Mouse (Mus musculus) liver, embryonic 14.5 days (tissue): ENCODE measurements at regions not wholly inside any gene's neighbourhood (a gene's known extent, or its start where the extent isn't known, plus 50 kb on each side); places are given as distances from the start of the nearest gene placed in this dataset.

Experiments
- ATAC-seq: fragments of 200-750 bp; cut with Nextera tagmentation; 2 replicates; pipeline ENCODE4 v1.8.0; 2017; ENCODE audit warnings: moderate number of reproducible peaks, mild to moderate bottlenecking, moderate library complexity; ENCODE audit not compliant: insufficient read depth
- DNase-seq, 3 experiments: peaks; one replicate each; pipeline ENCODE4 v3.0.0-alpha.2; 2012 to 2013; ENCODE audit warnings: low read depth in 3 of 3, low spot score in 3 of 3
- H3K27ac ChIP-seq: fragments of 300-500 bp; sonication (generic); 2 replicates; pipeline ENCODE4 v1.5.1; 2014; ENCODE audit warnings: moderate library complexity, mild to moderate bottlenecking, control low read depth, inconsistent platforms
- H3K27me3 ChIP-seq: fragments of 300-500 bp; sonication (generic); 2 replicates; pipeline ENCODE4 v1.6.1; 2014; ENCODE audit warnings: mild to moderate bottlenecking, low read length, moderate library complexity; ENCODE audit not compliant: control insufficient read depth, insufficient read depth
- H3K36me3 ChIP-seq: fragments of 300-500 bp; sonication (generic); replicated peaks from 2 replicates; pipeline ENCODE4 v1.6.1; 2014; ENCODE audit warnings: low read depth; ENCODE audit not compliant: control insufficient read depth, insufficient read depth
- H3K4me1 ChIP-seq, 2 experiments: fragments of 200-500 bp in 1 of 2; fragments of 300-500 bp in 1 of 2; sonication (generic) in 1 of 2; replicated peaks; 2 replicates each; pipeline ENCODE4 v1.6.1; 2012 to 2014; ENCODE audit warnings: antibody characterized with exemption in 1 of 2, inconsistent platforms in 1 of 2, low read length in 1 of 2; ENCODE audit not compliant: control insufficient read depth in 2 of 2, insufficient read depth in 2 of 2
- H3K4me2 ChIP-seq: fragments of 300-500 bp; sonication (generic); 2 replicates; pipeline ENCODE4 v1.6.1; 2014; ENCODE audit warnings: low read depth, mild to moderate bottlenecking, control low read depth, moderate library complexity
- H3K4me3 ChIP-seq, 2 experiments: fragments of 200-500 bp in 1 of 2; fragments of 300-500 bp in 1 of 2; sonication (generic) in 1 of 2; 2 replicates each; pipeline ENCODE4 v1.5.1; 2012 to 2014; ENCODE audit warnings: low read depth in 2 of 2, low read length in 2 of 2, mild to moderate bottlenecking in 2 of 2, control low read depth in 1 of 2, inconsistent platforms in 1 of 2, moderate library complexity in 1 of 2; ENCODE audit not compliant: insufficient read depth in 1 of 2
- H3K9ac ChIP-seq: fragments of 300-500 bp; sonication (generic); replicated peaks from 2 replicates; pipeline ENCODE4 v1.6.1; 2014; ENCODE audit warnings: mild to moderate bottlenecking, control low read depth, moderate library complexity
- H3K9me3 ChIP-seq: fragments of 300-500 bp; sonication (generic); 2 replicates; pipeline ENCODE4 v1.6.1; 2016; ENCODE audit warnings: low read length, mixed read lengths; ENCODE audit not compliant: control insufficient read depth
- CTCF ChIP-seq: IDR thresholded peaks from 2 replicates; pipeline ENCODE4 v1.5.1; 2016; ENCODE audit warnings: antibody characterized with exemption, low read depth, control low read depth
- EP300 ChIP-seq: IDR thresholded peaks from 2 replicates; pipeline ENCODE4 v1.6.1; 2016; ENCODE audit warnings: antibody characterized with exemption, low read depth
- WGBS: fragments of 180-500 bp; shearing (Covaris S2); extraction: QIAGEN DNeasy Blood & Tissue Kit; methylation state at CpG from one replicate; pipeline ENCODE4 v1.1.7; 2014; ENCODE audit not compliant: insufficient replicate concordance; 5-methylcytosine and 5-hydroxymethylcytosine counted together

DNA sequence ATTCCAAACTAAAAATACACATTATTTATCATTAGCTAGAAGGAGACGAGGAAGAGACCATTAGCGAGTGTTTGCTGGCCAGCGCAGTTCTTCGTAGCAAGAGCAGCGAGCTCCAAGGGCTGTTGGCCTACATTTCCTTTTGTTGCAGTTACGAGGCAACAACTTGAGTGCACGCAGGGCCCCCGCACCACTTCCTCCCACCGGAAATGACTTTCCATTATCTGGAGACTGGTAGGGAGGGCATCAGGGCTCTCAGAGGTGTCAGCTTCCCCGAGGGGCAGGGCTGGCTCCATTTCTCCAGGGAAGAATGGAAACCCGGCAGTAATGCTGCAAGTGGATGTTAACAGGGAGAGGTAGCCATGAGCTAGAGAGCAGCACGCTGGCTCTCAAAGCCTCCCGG lies 114.3 kb upstream of the Rpl38 start:
- Histone ChIP-seq H3K27me3 (no peaks in the 10 kb centered on the region), H3K4me1 (peaks cover 0 to 13% of the 10 kb centered on the region in 2 experiments; a peak in 3 of 4 replicates), H3K4me2 (no peak overlapping the region; the same call in 1 of the 2 replicates), H3K27ac (no peak overlapping the region), H3K36me3 (no peaks in the 10 kb centered on the region), H3K9ac (no peak overlapping the region), H3K4me3 (no peak overlapping the region), H3K9me3 (no peaks in the 10 kb centered on the region)
- no peak for TF ChIP-seq EP300
- no peak for TF ChIP-seq CTCF
- DNase-seq (no peak), ATAC-seq (no peak)
- WGBS = 9% methylated on average over 13 of the region's 13 CpGs

DNA sequence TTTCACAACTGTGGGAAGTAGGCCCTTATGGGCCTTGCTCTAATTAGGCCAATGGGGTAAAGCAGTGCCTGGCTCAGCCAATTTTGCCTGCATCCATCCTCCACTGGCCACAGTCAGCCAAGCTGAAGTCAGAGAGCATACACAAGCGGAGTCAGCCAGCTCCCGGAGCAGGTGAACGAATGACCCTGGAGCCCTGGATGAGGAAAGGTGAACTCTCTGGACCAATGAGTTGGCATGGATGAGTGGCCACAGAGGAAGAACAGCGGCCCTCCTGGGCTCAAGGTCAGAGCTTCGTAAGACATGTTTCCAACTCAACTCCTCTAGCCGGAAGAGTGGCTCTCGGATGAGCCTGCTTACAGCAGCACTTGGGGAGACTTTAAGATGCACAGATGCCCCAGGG lies 116.1 kb upstream of the Rpl38 start:
- Histone ChIP-seq H3K4me3 (no peak overlapping the region), H3K27ac (no peak overlapping the region), H3K4me1 (peaks cover 0 to 11% of the 10 kb centered on the region in 2 experiments; a peak in 3 of 4 replicates), H3K4me2 (no peak overlapping the region), H3K27me3 (no peaks in the 10 kb centered on the region), H3K9me3 (no peaks in the 10 kb centered on the region), H3K36me3 (no peaks in the 10 kb centered on the region), H3K9ac (no peak overlapping the region)
- TF ChIP-seq CTCF (no peak), EP300 (no peak)
- 79% methylated on average over 7 of the region's 7 CpGs for WGBS
- DNase-seq (no peak), ATAC-seq (no peak)

DNA sequence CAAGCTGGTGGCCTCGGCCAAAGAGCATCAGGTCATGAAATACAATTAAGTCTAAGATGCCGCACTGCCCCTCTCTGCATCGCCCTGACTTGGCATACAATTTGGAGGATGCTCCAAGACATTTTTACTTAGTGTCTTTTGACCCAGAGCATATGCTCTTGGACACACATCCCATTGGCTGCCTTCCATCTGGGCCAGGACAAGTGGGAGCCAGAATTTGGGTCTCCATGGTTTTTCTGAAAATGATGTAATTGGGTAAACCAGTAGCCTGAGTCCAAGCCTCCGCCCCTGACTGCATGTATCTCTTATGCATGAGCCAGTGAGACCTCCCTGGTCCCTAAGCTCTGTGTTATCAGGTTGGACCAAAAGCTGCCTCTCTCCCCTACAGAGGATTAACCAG lies 117.1 kb upstream of the Rpl38 start:
- Histone ChIP-seq H3K27me3 (no peaks in the 10 kb centered on the region), H3K4me3 (no peak overlapping the region), H3K27ac (no peak overlapping the region), H3K4me2 (no peak overlapping the region), H3K9me3 (no peaks in the 10 kb centered on the region), H3K36me3 (no peaks in the 10 kb centered on the region), H3K9ac (no peak overlapping the region), H3K4me1 (peaks cover 0 to 11% of the 10 kb centered on the region in 2 experiments; a peak in 3 of 4 replicates)
- 70% methylated on average over 4 of the region's 4 CpGs for WGBS
- ATAC-seq = no peak
- TF ChIP-seq CTCF = no peak
- TF ChIP-seq EP300 = no peak
- DNase-seq = no peak

DNA sequence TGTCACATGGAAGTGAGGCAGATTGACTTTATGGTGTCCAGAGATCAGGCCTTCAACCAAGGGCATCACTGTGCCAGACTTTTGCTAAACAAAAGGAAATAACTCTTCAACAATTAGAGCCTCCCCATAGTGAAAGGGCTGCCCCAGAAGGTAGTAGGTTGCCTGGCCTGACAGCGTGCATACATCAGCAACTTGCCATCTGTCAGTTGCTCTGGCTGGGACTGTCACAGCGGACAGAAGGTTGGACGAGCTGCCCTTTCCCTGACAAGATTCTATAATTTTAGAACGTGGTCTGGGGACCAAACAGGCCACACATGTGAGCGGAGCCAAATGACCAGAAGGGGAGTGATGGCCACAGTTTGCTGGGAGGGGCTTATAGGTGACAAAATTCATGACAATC lies 119.7 kb upstream of the Rpl38 start:
- no peak for ATAC-seq

DNA sequence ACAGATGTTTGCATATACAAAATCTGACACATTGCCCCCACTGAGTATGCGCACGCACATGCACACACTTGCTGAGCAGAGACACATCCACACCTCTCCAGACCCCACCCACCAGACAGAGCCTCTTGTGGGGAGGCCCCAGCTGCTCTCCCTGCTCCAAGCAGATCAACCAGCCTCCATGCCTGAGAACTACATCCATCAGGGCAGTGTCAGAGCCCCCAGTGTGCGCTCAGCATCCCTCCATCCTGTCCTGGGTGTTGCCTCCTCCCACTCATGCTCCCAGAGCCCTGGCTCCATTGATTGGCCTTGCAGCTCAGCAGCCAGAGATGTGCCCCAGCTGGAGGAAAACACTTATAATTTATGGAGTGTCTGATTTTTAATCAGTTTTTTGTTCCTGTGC lies 124.1 kb upstream of the Rpl38 start:
- TF ChIP-seq EP300 (no peak), CTCF (no peak)
- no peak overlapping the region for H3K9ac ChIP-seq
- no peaks in the 10 kb centered on the region for H3K36me3 ChIP-seq
- ATAC-seq (no peak), DNase-seq (no peak)
- H3K27me3 ChIP-seq = no peaks in the 10 kb centered on the region
- H3K4me3 ChIP-seq = no peak overlapping the region
- H3K9me3 ChIP-seq = no peaks in the 10 kb centered on the region
- no peak overlapping the region for H3K4me2 ChIP-seq
- 70% methylated on average over 3 of the region's 3 CpGs for WGBS
- no peak overlapping the region for H3K27ac ChIP-seq
- H3K4me1 ChIP-seq = no peaks in the 10 kb centered on the region

More for the DNA sequence above, 119.7 kb upstream of the Rpl38 start:
- TF ChIP-seq EP300 (no peak), CTCF (no peak)
- H3K4me1 ChIP-seq = peaks cover 0 to 5% of the 10 kb centered on the region in 2 experiments; a peak in 2 of 4 replicates
- H3K4me2 ChIP-seq = no peak overlapping the region
- H3K4me3 ChIP-seq = no peak overlapping the region
- no peak for DNase-seq
- no peaks in the 10 kb centered on the region for H3K36me3 ChIP-seq
- H3K27ac ChIP-seq = no peak overlapping the region
- H3K27me3 ChIP-seq = no peaks in the 10 kb centered on the region
- 60% methylated on average over 5 of the region's 5 CpGs for WGBS
- no peaks in the 10 kb centered on the region for H3K9me3 ChIP-seq
- H3K9ac ChIP-seq = no peak overlapping the region
